Mouse (Mus musculus) CH12.LX (cell line): ENCODE results near the gene Tsnaxip1. TPM values are rescaled to one million over a fixed set of nuclear protein-coding genes. Genes with fewer than 3 reads are reported as not detected.

Source experiments
- DNase-seq: peaks from one replicate; pipeline ENCODE4 v3.0.0-alpha.2; 2013; ENCODE audit errors: extremely low read depth
- H3K27ac ChIP-seq: 2 replicates; pipeline ENCODE4 v1.5.1; 2012; ENCODE audit warnings: low read depth, mild to moderate bottlenecking, control low read depth, moderate library complexity; ENCODE audit not compliant: insufficient read depth
- H3K27me3 ChIP-seq: replicated peaks from 2 replicates; pipeline ENCODE3; 2012; ENCODE audit warnings: inconsistent platforms
- H3K36me3 ChIP-seq, 2 experiments: replicated peaks in 1 of 2; 2 replicates each; pipeline versions ENCODE3 to v1.6.1; 2012; ENCODE audit warnings: inconsistent platforms in 1 of 2, low read length in 1 of 2, mild to moderate bottlenecking in 1 of 2, mixed read lengths in 1 of 2, moderate library complexity in 1 of 2; ENCODE audit not compliant: control insufficient read depth in 1 of 2, insufficient read depth in 1 of 2
- H3K4me1 ChIP-seq, 2 experiments: 2 replicates each; pipeline ENCODE4 v1.6.1; 2012; ENCODE audit warnings: inconsistent platforms in 1 of 2, moderate library complexity in 1 of 2; ENCODE audit not compliant: insufficient read depth in 2 of 2, control insufficient read depth in 1 of 2
- H3K4me2 ChIP-seq: 2 replicates; pipeline ENCODE4 v1.6.1; 2012; ENCODE audit warnings: low read depth, mild to moderate bottlenecking, control low read depth; ENCODE audit not compliant: poor library complexity, insufficient read depth, severe bottlenecking
- H3K4me3 ChIP-seq, 3 experiments: fragments of 150-350 bp in 1 of 3; sonication (generic) in 1 of 3; replicated peaks in 1 of 3; 2 replicates each; pipeline versions ENCODE3 to v1.5.1; 2011 to 2012; ENCODE audit warnings: low read depth in 2 of 3, low read length in 2 of 3, mild to moderate bottlenecking in 2 of 3, moderate library complexity in 2 of 3, control low read depth in 1 of 3, improper control_type of control experiment in 1 of 3, inconsistent platforms in 1 of 3, mixed read lengths in 1 of 3; ENCODE audit not compliant: poor library complexity in 1 of 3
- H3K79me2 ChIP-seq: replicated peaks from 2 replicates; pipeline ENCODE4 v1.6.1; 2012; ENCODE audit warnings: mild to moderate bottlenecking, moderate library complexity; ENCODE audit not compliant: control insufficient read depth, poor library complexity, insufficient read depth, severe bottlenecking; ENCODE audit errors: extremely low read depth
- H3K9ac ChIP-seq: 2 replicates; pipeline ENCODE4 v1.6.1; 2012; ENCODE audit warnings: low read depth, mild to moderate bottlenecking, control low read depth, moderate library complexity; ENCODE audit not compliant: insufficient read depth
- H3K9me3 ChIP-seq: replicated peaks from 2 replicates; pipeline ENCODE3; 2012; ENCODE audit warnings: low read length, inconsistent platforms, mixed read lengths
- BHLHE40 ChIP-seq: IDR thresholded peaks from 2 replicates; pipeline ENCODE4 v1.6.1; 2011; ENCODE audit warnings: mild to moderate bottlenecking, low read depth, low read length, improper control_type of control experiment
- CHD2 ChIP-seq: IDR thresholded peaks from 2 replicates; pipeline ENCODE4 v1.6.1; 2011; ENCODE audit warnings: low read length, improper control_type of control experiment
- CTCF ChIP-seq, 2 experiments: IDR thresholded peaks in 1 of 2; conservative IDR thresholded peaks in 1 of 2; 2 replicates each; pipeline ENCODE4 v1.5.1; 2011 to 2012; ENCODE audit warnings: low read depth in 2 of 2, low read length in 2 of 2, improper control_type of control experiment in 1 of 2, inconsistent platforms in 1 of 2, mild to moderate bottlenecking in 1 of 2, moderate library complexity in 1 of 2
- E2F4 ChIP-seq: IDR thresholded peaks from 2 replicates; pipeline ENCODE4 v1.6.1; 2011; ENCODE audit warnings: low read depth, low read length, improper control_type of control experiment; ENCODE audit not compliant: insufficient replicate concordance
- ELF1 ChIP-seq: IDR thresholded peaks from 2 replicates; pipeline ENCODE4 v1.6.1; 2014; ENCODE audit warnings: low read depth, mild to moderate bottlenecking, inconsistent platforms, low read length, improper control_type of control experiment
- ETS1 ChIP-seq: conservative IDR thresholded peaks from 2 replicates; pipeline ENCODE4 v1.6.1; 2012; ENCODE audit warnings: low read depth, mild to moderate bottlenecking, inconsistent platforms, low read length, improper control_type of control experiment, moderate library complexity
- GABPA ChIP-seq: IDR thresholded peaks from 2 replicates; pipeline ENCODE4 v1.6.1; 2012; ENCODE audit warnings: low read depth, low read length, improper control_type of control experiment, inconsistent platforms; ENCODE audit not compliant: insufficient replicate concordance
- HCFC1 ChIP-seq: IDR thresholded peaks from 2 replicates; pipeline ENCODE4 v1.6.1; 2012; ENCODE audit warnings: low read depth, mild to moderate bottlenecking, inconsistent platforms, low read length, improper control_type of control experiment
- IRF4 ChIP-seq: IDR thresholded peaks from 2 replicates; pipeline ENCODE4 v1.6.1; 2014; ENCODE audit warnings: low read depth, mild to moderate bottlenecking, inconsistent platforms, low read length, improper control_type of control experiment
- JUN ChIP-seq: IDR thresholded peaks from 2 replicates; pipeline ENCODE4 v1.6.1; 2011; ENCODE audit warnings: low read depth, mild to moderate bottlenecking, low read length, improper control_type of control experiment, moderate library complexity; ENCODE audit not compliant: insufficient read depth
- KAT2A ChIP-seq: IDR thresholded peaks from 2 replicates; pipeline ENCODE4 v1.6.1; 2012; ENCODE audit warnings: low read length, improper control_type of control experiment, inconsistent platforms; ENCODE audit not compliant: insufficient replicate concordance
- MAFK ChIP-seq: IDR thresholded peaks from 2 replicates; pipeline ENCODE4 v1.6.1; 2011; ENCODE audit warnings: low read length, improper control_type of control experiment; ENCODE audit not compliant: insufficient replicate concordance
- MAX ChIP-seq: IDR thresholded peaks from 2 replicates; pipeline ENCODE4 v1.6.1; 2011; ENCODE audit warnings: low read length, improper control_type of control experiment
- MAZ ChIP-seq: IDR thresholded peaks from 2 replicates; pipeline ENCODE4 v1.6.1; 2012; ENCODE audit warnings: low read depth, mild to moderate bottlenecking, inconsistent platforms, low read length, improper control_type of control experiment, moderate library complexity
- MEF2A ChIP-seq: IDR thresholded peaks from 2 replicates; pipeline ENCODE4 v1.6.1; 2014; ENCODE audit warnings: low read depth, mild to moderate bottlenecking, inconsistent platforms, low read length, improper control_type of control experiment, borderline replicate concordance
- MXI1 ChIP-seq: IDR thresholded peaks from 2 replicates; pipeline ENCODE4 v1.6.1; 2011; ENCODE audit warnings: mild to moderate bottlenecking, low read depth, low read length, improper control_type of control experiment
- NELFE ChIP-seq: IDR thresholded peaks from 2 replicates; pipeline ENCODE4 v1.6.1; 2011; ENCODE audit warnings: low read depth, low read length, improper control_type of control experiment
- NRF1 ChIP-seq: IDR thresholded peaks from 2 replicates; pipeline ENCODE4 v1.6.1; 2014; ENCODE audit warnings: low read depth, mild to moderate bottlenecking, inconsistent platforms, low read length, improper control_type of control experiment, moderate library complexity
- PAX5 ChIP-seq: IDR thresholded peaks from 2 replicates; pipeline ENCODE4 v1.6.1; 2012; ENCODE audit warnings: low read length, inconsistent platforms, mixed read lengths
- POLR2A ChIP-seq: IDR thresholded peaks from 2 replicates; pipeline ENCODE4 v1.6.1; 2011; ENCODE audit warnings: low read depth, mild to moderate bottlenecking, improper control_type of control experiment, low read length
- POLR2AphosphoS2 ChIP-seq: IDR thresholded peaks from 2 replicates; pipeline ENCODE4 v1.6.1; 2011; ENCODE audit warnings: low read depth, low read length, improper control_type of control experiment
- RCOR1 ChIP-seq: conservative IDR thresholded peaks from 2 replicates; pipeline ENCODE4 v1.6.1; 2012; ENCODE audit warnings: low read depth, mild to moderate bottlenecking, inconsistent platforms, low read length, improper control_type of control experiment
- SIN3A ChIP-seq: IDR thresholded peaks from 2 replicates; pipeline ENCODE4 v1.6.1; 2012; ENCODE audit warnings: low read length, improper control_type of control experiment, inconsistent platforms
- SMC3 ChIP-seq: IDR thresholded peaks from 2 replicates; pipeline ENCODE4 v1.6.1; 2011; ENCODE audit warnings: low read depth, low read length, improper control_type of control experiment
- TBP ChIP-seq: conservative IDR thresholded peaks from 2 replicates; pipeline ENCODE4 v1.6.1; 2011; ENCODE audit warnings: low read depth, low read length, improper control_type of control experiment
- TCF12 ChIP-seq: IDR thresholded peaks from 2 replicates; pipeline ENCODE4 v1.6.1; 2014; ENCODE audit warnings: low read depth, mild to moderate bottlenecking, inconsistent platforms, low read length, improper control_type of control experiment
- UBTF ChIP-seq: IDR thresholded peaks from 2 replicates; pipeline ENCODE4 v1.6.1; 2012; ENCODE audit warnings: low read depth, mild to moderate bottlenecking, inconsistent platforms, low read length, improper control_type of control experiment, moderate library complexity
- USF1 ChIP-seq: IDR thresholded peaks from 2 replicates; pipeline ENCODE4 v1.6.1; 2014; ENCODE audit warnings: low read depth, mild to moderate bottlenecking, inconsistent platforms, low read length, improper control_type of control experiment
- ZC3H11A ChIP-seq: IDR thresholded peaks from 2 replicates; pipeline ENCODE4 v1.6.1; 2012; ENCODE audit warnings: low read depth, mild to moderate bottlenecking, inconsistent platforms, low read length, improper control_type of control experiment
- ZKSCAN1 ChIP-seq: IDR thresholded peaks from 2 replicates; pipeline ENCODE4 v1.6.1; 2012; ENCODE audit warnings: low read depth, inconsistent platforms, low read length, improper control_type of control experiment, borderline replicate concordance
- ZMIZ1 ChIP-seq: IDR thresholded peaks from 2 replicates; pipeline ENCODE4 v1.6.1; 2012; ENCODE audit warnings: low read depth, mild to moderate bottlenecking, inconsistent platforms, low read length, improper control_type of control experiment
- ZNF384 ChIP-seq: IDR thresholded peaks from 2 replicates; pipeline ENCODE4 v1.6.1; 2012; ENCODE audit warnings: low read depth, low read length, improper control_type of control experiment, inconsistent platforms
- dilution Hi-C: fragments of 300-500 bp; cut with MboI; formaldehyde crosslinking; loops from 2 replicates; pipeline ENCODE4 v1.14.3; 2020; ENCODE audit warnings: low sequenced_read_pairs; ENCODE audit not compliant: extremely low pct_unique_long_range_greater_than_20kb, extremely low pct_ligation_motif_present
- in situ Hi-C: fragments of 300-500 bp; cut with MboI; formaldehyde crosslinking; loops from 3 replicates; pipeline ENCODE4 v1.14.3; 2019; ENCODE audit warnings: low sequenced_read_pairs, low pct_ligation_motif_present, low pct_unique_long_range_greater_than_20kb, mixed read lengths
- polyA plus RNA-seq: library from polyadenylated mRNA; unstranded; fragments of >175 nt; gene quantifications from 2 replicates; pipeline ENCODE4 v1.2.1, GENCODE M21; 2012; ENCODE audit warnings: low read depth; ENCODE audit not compliant: insufficient read length
- total RNA-seq, 2 experiments: library from RNA; depleted of rRNA; stranded (reverse); fragments of 300-350 nt in 1 of 2; fragments of >200 nt in 1 of 2; gene quantifications; 2 replicates each; pipeline ENCODE4 v1.2.3; 2012 to 2014

The Tsnaxip1 gene
- total and polyA plus RNA-seq, 3 experiments: 0.13 to 0.50 (median 0.13) TPM

GRCm38 (mm10) chr8:105850611-105851010 lies 23.1 kb downstream of the Tsnaxip1 start:
- Histone ChIP-seq H3K4me3 (peak overlapping the region in 2 of 3 experiments; percentile 2 to 30), H3K79me2 (peaks cover 4% of the 10 kb centered on the region), H3K4me2 (peak overlapping the region; percentile 62), H3K27ac (no peak overlapping the region), H3K4me1 (peaks cover 3 to 15% of the 10 kb centered on the region in 2 experiments; a peak in 2 of 4 replicates), H3K9me3 (no peaks in the 10 kb centered on the region), H3K36me3 (peaks cover 29 to 42% of the 10 kb centered on the region in 2 experiments), H3K9ac (peak overlapping the region; percentile 38; the same call in 1 of the 2 replicates), H3K27me3 (no peaks in the 10 kb centered on the region)
- in situ Hi-C loops (no loop called here), dilution Hi-C loops (no loop called here)
- no peak for DNase-seq
- no peak for TF ChIP-seq MAFK
- no peak for TF ChIP-seq ZMIZ1
- no peak for TF ChIP-seq PAX5
- TF ChIP-seq SMC3: no peak
- TF ChIP-seq NELFE: no peak
- no peak for TF ChIP-seq CHD2
- TF ChIP-seq TBP: no peak
- TF ChIP-seq USF1: no peak
- TF ChIP-seq POLR2A: no peak
- TF ChIP-seq MAZ: no peak
- TF ChIP-seq ELF1: no peak
- no peak for TF ChIP-seq RCOR1
- no peak for TF ChIP-seq IRF4
- no peak for TF ChIP-seq TCF12
- TF ChIP-seq ETS1: no peak
- no peak for TF ChIP-seq UBTF

GRCm38 (mm10) chr8:105851651-105852143 lies 24.2 kb downstream of the Tsnaxip1 start:
- Histone ChIP-seq H3K4me3 (peak overlapping the region; percentile 70 to 89 (median 81)), H3K9ac (peak overlapping the region; percentile 79), H3K4me2 (peak overlapping the region; percentile 86), H3K27me3 (no peaks in the 10 kb centered on the region), H3K79me2 (peaks cover 15% of the 10 kb centered on the region), H3K9me3 (no peaks in the 10 kb centered on the region), H3K36me3 (peaks cover 21 to 31% of the 10 kb centered on the region in 2 experiments), H3K4me1 (peaks cover 3 to 25% of the 10 kb centered on the region in 2 experiments; a peak in 2 of 4 replicates), H3K27ac (peak overlapping the region; percentile 29; the same call in 1 of the 2 replicates)
- peak; percentile 95 for DNase-seq
- dilution Hi-C loops: no loop called here
- in situ Hi-C loops: no loop called here
- TF ChIP-seq CTCF (conservative IDR thresholded peaks at IDR 0.05 in 1 of 2, IDR thresholded peaks at IDR 0.05 in 1 of 2; ENCODE audit: low read depth in 2 of 2, low read length in 2 of 2): no peak
- TF ChIP-seq UBTF: no peak
- TF ChIP-seq ELF1: peak; percentile 50
- TF ChIP-seq ZC3H11A: no peak
- peak; percentile 81 for TF ChIP-seq MEF2A
- TF ChIP-seq SIN3A: peak; percentile 97
- peak; percentile 92 for TF ChIP-seq POLR2A
- TF ChIP-seq ZKSCAN1: no peak
- peak; percentile 90 for TF ChIP-seq MXI1
- TF ChIP-seq JUN: no peak
- peak; percentile 75; the same call in 1 of the 2 replicates for TF ChIP-seq MAX
- peak; percentile 69; the same call in 1 of the 2 replicates for TF ChIP-seq POLR2AphosphoS2
- TF ChIP-seq NRF1: peak; percentile 63
- peak; percentile 99 for TF ChIP-seq HCFC1
- peak; percentile 67; the same call in 1 of the 2 replicates for TF ChIP-seq TBP
- TF ChIP-seq GABPA: peak; percentile 41; the same call in 1 of the 2 replicates
- TF ChIP-seq KAT2A: peak; percentile 94; the same call in 1 of the 2 replicates
- peak; percentile 65 for TF ChIP-seq IRF4
- TF ChIP-seq TCF12: peak; percentile 84
- no peak for TF ChIP-seq E2F4
- no peak for TF ChIP-seq ZNF384
- TF ChIP-seq BHLHE40: peak; percentile 59; the same call in 1 of the 2 replicates
- peak; percentile 100 for TF ChIP-seq CHD2
- TF ChIP-seq MAZ: peak; percentile 53; the same call in 1 of the 2 replicates
